Mouse (Mus musculus) liver, embryonic 16.5 days (tissue): ENCODE results near the gene Mfap4. TPM values are rescaled to one million over a fixed set of nuclear protein-coding genes. Genes with fewer than 3 reads are reported as not detected.

Source experiments
- ATAC-seq: fragments of 200-750 bp; cut with Nextera tagmentation; 2 replicates; pipeline ENCODE4 v1.8.0; 2017; ENCODE audit warnings: low read depth, mild to moderate bottlenecking, moderate number of reproducible peaks, moderate library complexity
- H3K27ac ChIP-seq: fragments of 300-500 bp; sonication (generic); 2 replicates; pipeline ENCODE4 v1.5.1; 2014; ENCODE audit warnings: mild to moderate bottlenecking, low read length
- H3K27me3 ChIP-seq: fragments of 300-500 bp; sonication (generic); 2 replicates; pipeline ENCODE4 v1.6.1; 2014; ENCODE audit warnings: low read depth, low read length, mixed read lengths; ENCODE audit not compliant: control insufficient read depth, insufficient read depth
- H3K36me3 ChIP-seq: fragments of 300-500 bp; sonication (generic); 2 replicates; pipeline ENCODE4 v1.6.1; 2014; ENCODE audit warnings: mild to moderate bottlenecking; ENCODE audit not compliant: control insufficient read depth, insufficient read depth
- H3K4me1 ChIP-seq: fragments of 300-500 bp; sonication (generic); 2 replicates; pipeline ENCODE4 v1.6.1; 2014; ENCODE audit warnings: low read depth, low read length, mixed read lengths; ENCODE audit not compliant: control insufficient read depth
- H3K4me2 ChIP-seq: fragments of 300-500 bp; sonication (generic); 2 replicates; pipeline ENCODE4 v1.6.1; 2014; ENCODE audit warnings: low read depth, low read length, mixed read lengths
- H3K4me3 ChIP-seq: fragments of 300-500 bp; sonication (generic); 2 replicates; pipeline ENCODE4 v1.5.1; 2014; ENCODE audit warnings: low read depth, mild to moderate bottlenecking, low read length
- H3K9ac ChIP-seq: fragments of 300-500 bp; sonication (generic); 2 replicates; pipeline ENCODE4 v1.6.1; 2014; ENCODE audit warnings: low read depth, low read length
- H3K9me3 ChIP-seq: fragments of 300-500 bp; sonication (generic); replicated peaks from 2 replicates; pipeline ENCODE4 v1.6.1; 2016; ENCODE audit warnings: low read length; ENCODE audit not compliant: control insufficient read depth
- WGBS: fragments of 180-500 bp; shearing (Covaris S2); extraction: QIAGEN DNeasy Blood & Tissue Kit; methylation state at CpG from one replicate; pipeline ENCODE4 v1.1.7; 2014; ENCODE audit not compliant: insufficient replicate concordance; 5-methylcytosine and 5-hydroxymethylcytosine counted together
- polyA plus RNA-seq: library from polyadenylated mRNA; unstranded; fragments of >200 nt; fragmentation: Nextera tagmentation; extraction: Ambion mirVana; gene quantifications from 2 replicates; pipeline ENCODE4 v1.2.1, GENCODE M21; 2015

The Mfap4 gene
- polyA plus RNA-seq, 1 experiment from 2014 or later: 9.9 TPM

GRCm38 (mm10) chr11:61477566-61478508 lies 7.4 kb upstream of the Mfap4 start:
- ATAC-seq: no peak
- WGBS: 66% methylated on average over 17 of the region's 17 CpGs
- no peak overlapping the region for H3K4me2 ChIP-seq
- H3K27me3 ChIP-seq: no peaks in the 10 kb centered on the region
- no peaks in the 10 kb centered on the region for H3K4me1 ChIP-seq
- no peak overlapping the region for H3K4me3 ChIP-seq
- no peaks in the 10 kb centered on the region for H3K36me3 ChIP-seq
- H3K9ac ChIP-seq: no peak overlapping the region
- H3K27ac ChIP-seq: no peak overlapping the region
- H3K9me3 ChIP-seq: no peaks in the 10 kb centered on the region

- 62% methylated on average over 4 of the region's 4 CpGs for WGBS
- no peaks in the 10 kb centered on the region for H3K4me1 ChIP-seq
- no peak overlapping the region for H3K4me2 ChIP-seq
- no peaks in the 10 kb centered on the region for H3K27me3 ChIP-seq
- H3K9me3 ChIP-seq: no peaks in the 10 kb centered on the region
- no peak overlapping the region for H3K27ac ChIP-seq
- H3K9ac ChIP-seq: no peak overlapping the region
- ATAC-seq: no peak
- H3K4me3 ChIP-seq: no peak overlapping the region
- H3K36me3 ChIP-seq: no peaks in the 10 kb centered on the region
These were observed 6.4 kb upstream of the Mfap4 start for GRCm38 (mm10) chr11:61478788-61479187.

GRCm38 (mm10) chr11:61481239-61482090 lies 3.8 kb upstream of the Mfap4 start:
- Histone ChIP-seq H3K36me3 (no peaks in the 10 kb centered on the region), H3K27me3 (no peaks in the 10 kb centered on the region), H3K4me3 (no peak overlapping the region), H3K9ac (no peak overlapping the region), H3K9me3 (no peaks in the 10 kb centered on the region), H3K4me1 (no peaks in the 10 kb centered on the region), H3K27ac (no peak overlapping the region), H3K4me2 (no peak overlapping the region)
- ATAC-seq: no peak
- WGBS: 45% methylated on average over 9 of the region's 9 CpGs

GRCm38 (mm10) chr11:61483226-61483845 lies 1.9 kb upstream of the Mfap4 start:
- Histone ChIP-seq H3K36me3 (no peaks in the 10 kb centered on the region), H3K27me3 (no peaks in the 10 kb centered on the region), H3K4me1 (no peaks in the 10 kb centered on the region), H3K9ac (no peak overlapping the region), H3K27ac (no peak overlapping the region), H3K4me2 (no peak overlapping the region), H3K4me3 (no peak overlapping the region), H3K9me3 (no peaks in the 10 kb centered on the region)
- ATAC-seq: no peak
- WGBS: 69% methylated on average over 13 of the region's 13 CpGs

- H3K4me1 ChIP-seq: no peaks in the 10 kb centered on the region
- WGBS: 40% methylated on average over 10 of the region's 10 CpGs
- peaks cover 2% of the 10 kb centered on the region for H3K36me3 ChIP-seq
- H3K4me2 ChIP-seq: no peak overlapping the region
- H3K27ac ChIP-seq: no peak overlapping the region
- no peak overlapping the region for H3K9ac ChIP-seq
- H3K9me3 ChIP-seq: no peaks in the 10 kb centered on the region
- H3K27me3 ChIP-seq: no peaks in the 10 kb centered on the region
- no peak for ATAC-seq
- H3K4me3 ChIP-seq: no peak overlapping the region
These were observed 997 bp upstream of the Mfap4 start for GRCm38 (mm10) chr11:61484256-61484612.

- H3K27ac ChIP-seq: no peak overlapping the region
- H3K9ac ChIP-seq: no peak overlapping the region
- H3K4me2 ChIP-seq: no peak overlapping the region
- no peaks in the 10 kb centered on the region for H3K9me3 ChIP-seq
- no peak for ATAC-seq
- peaks cover 6% of the 10 kb centered on the region for H3K36me3 ChIP-seq
- H3K4me1 ChIP-seq: no peaks in the 10 kb centered on the region
- no peak overlapping the region for H3K4me3 ChIP-seq
- H3K27me3 ChIP-seq: no peaks in the 10 kb centered on the region
- WGBS: 68% methylated on average over 22 of the region's 22 CpGs
These were observed 568 bp downstream of the Mfap4 start for GRCm38 (mm10) chr11:61485541-61486457.

GRCm38 (mm10) chr11:61486458-61487219 lies 1.4 kb downstream of the Mfap4 start:
- Histone ChIP-seq H3K9me3 (no peaks in the 10 kb centered on the region), H3K36me3 (peaks cover 11% of the 10 kb centered on the region), H3K9ac (no peak overlapping the region), H3K4me2 (no peak overlapping the region), H3K4me3 (no peak overlapping the region), H3K4me1 (no peaks in the 10 kb centered on the region), H3K27ac (no peak overlapping the region), H3K27me3 (no peaks in the 10 kb centered on the region)
- ATAC-seq: no peak
- WGBS: 76% methylated on average over 14 of the region's 14 CpGs

- no peak overlapping the region for H3K27ac ChIP-seq
- H3K27me3 ChIP-seq: no peaks in the 10 kb centered on the region
- H3K4me2 ChIP-seq: no peak overlapping the region
- 64% methylated on average over 2 of the region's 2 CpGs for WGBS
- no peak overlapping the region for H3K4me3 ChIP-seq
- no peaks in the 10 kb centered on the region for H3K9me3 ChIP-seq
- H3K9ac ChIP-seq: no peak overlapping the region
- peaks cover 11% of the 10 kb centered on the region for H3K36me3 ChIP-seq
- no peaks in the 10 kb centered on the region for H3K4me1 ChIP-seq
- ATAC-seq: no peak
These were observed 2.2 kb downstream of the Mfap4 start for GRCm38 (mm10) chr11:61487401-61487800.
